Mouse (Mus musculus): ENCODE results near the gene Best1. TPM values are rescaled to one million over a fixed set of nuclear protein-coding genes. Genes with fewer than 3 reads are reported as not detected.

Gene Best1
- polyA plus RNA-seq, 1 experiment from 2014 or later, result 0.94 TPM

Other genes with a start within 250 kb of the Best1 start
- gene Scgb2a2, start 154.1 kb downstream of the Best1 start, polyA plus RNA-seq (2016; fragmentation: Nextera tagmentation; extraction: Ambion mirVana), result not detected in 2 replicates
- gene Incenp, start 102.1 kb downstream of the Best1 start, polyA plus RNA-seq (2016; fragmentation: Nextera tagmentation; extraction: Ambion mirVana), result 83.0 and 95.1 TPM in 2 replicates
- 1,445 and 1,581 TPM in 2 replicates for gene Fth1, start 21.0 kb downstream of the Best1 start, polyA plus RNA-seq (2016; fragmentation: Nextera tagmentation; extraction: Ambion mirVana)
- 35.4 and 40.0 TPM in 2 replicates for gene Rab3il1, start within 50 bp of the Best1 start, polyA plus RNA-seq (2016; fragmentation: Nextera tagmentation; extraction: Ambion mirVana)
- 13.1 and 16.6 TPM in 2 replicates for gene Fads3, start 39.9 kb upstream of the Best1 start, polyA plus RNA-seq (2016; fragmentation: Nextera tagmentation; extraction: Ambion mirVana)
- gene Fads2, start 100.1 kb upstream of the Best1 start, polyA plus RNA-seq (2016; fragmentation: Nextera tagmentation; extraction: Ambion mirVana), result 173 and 177 TPM in 2 replicates
- gene Fads1, start 181.3 kb upstream of the Best1 start, polyA plus RNA-seq (2016; fragmentation: Nextera tagmentation; extraction: Ambion mirVana), result 175 and 183 TPM in 2 replicates
- 313 and 342 TPM in 2 replicates for gene Tmem258, start 202.4 kb upstream of the Best1 start, polyA plus RNA-seq (2016; fragmentation: Nextera tagmentation; extraction: Ambion mirVana)
- gene Fen1, start 202.5 kb upstream of the Best1 start, polyA plus RNA-seq (2016; fragmentation: Nextera tagmentation; extraction: Ambion mirVana), result 60.3 and 62.4 TPM in 2 replicates
- 1.3 and 1.9 TPM in 2 replicates for gene Myrf, start 239.1 kb upstream of the Best1 start, polyA plus RNA-seq (2016; fragmentation: Nextera tagmentation; extraction: Ambion mirVana)